27 mouse cellular contexts compared by ENCODE assay signal in genomic region chr1:187086027-187086426, GRCm38 (mm10).
"Had no signal": no experiment of that assay in that cellular context is flagged by ENCODE, and none has a peak within 500 bp of the region (broad histone marks: within the 10 kb centered on the region; RNA-seq: fewer than 3 reads in every experiment).

No protein-coding gene starts in this region.

- ATAC-seq: forebrain, embryonic 13.5 days; forebrain, embryonic 14.5 days; forebrain, embryonic 15.5 days; forebrain, embryonic 16.5 days; forebrain, postnatal 0 days had no signal

- H3K36me3 ChIP-seq: embryonic facial prominence, embryonic 10.5 days; embryonic facial prominence, embryonic 12.5 days; embryonic facial prominence, embryonic 13.5 days; embryonic facial prominence, embryonic 15.5 days; forebrain, embryonic 10.5 days; forebrain, embryonic 12.5 days; forebrain, embryonic 15.5 days had no signal

- H3K27me3 ChIP-seq: embryonic facial prominence, embryonic 12.5 days; embryonic facial prominence, embryonic 13.5 days; embryonic facial prominence, embryonic 15.5 days; forebrain, embryonic 12.5 days; forebrain, embryonic 13.5 days; forebrain, embryonic 15.5 days had no signal

- H3K4me3 ChIP-seq: embryonic facial prominence, embryonic 10.5 days; embryonic facial prominence, embryonic 12.5 days; embryonic facial prominence, embryonic 13.5 days; embryonic facial prominence, embryonic 15.5 days; erythroblast, embryonic 14.5 days; forebrain, embryonic 10.5 days; forebrain, embryonic 12.5 days; forebrain, embryonic 13.5 days; forebrain, embryonic 15.5 days; gastrocnemius, adult 2 months; heart, adult 2 months had no signal

- H3K9me3 ChIP-seq: embryonic facial prominence, embryonic 12.5 days; embryonic facial prominence, embryonic 15.5 days; forebrain, embryonic 13.5 days; forebrain, embryonic 15.5 days had no signal

- H3K4me1 ChIP-seq: embryonic facial prominence, embryonic 10.5 days; embryonic facial prominence, embryonic 12.5 days; embryonic facial prominence, embryonic 13.5 days; embryonic facial prominence, embryonic 15.5 days; forebrain, embryonic 10.5 days; forebrain, embryonic 12.5 days; forebrain, embryonic 13.5 days; forebrain, embryonic 15.5 days had no signal

- DNase-seq: cerebellum, adult 2 months; cerebellum, adult 8-10 months; cerebellum, adult 9-10 months; cerebellum, adult 9-11 months; cerebellum, postnatal 10 days; cerebellum, postnatal 14 days; cerebellum, postnatal 25 days; cerebellum, postnatal 36 days; embryo, embryonic 11 days; forebrain, postnatal 0 days; gastrocnemius, adult 2 months; gastrocnemius, postnatal 14 days; gastrocnemius, postnatal 25 days; gastrocnemius, postnatal 36 days; heart, adult 18-20 months; heart, adult 2 months had no signal

- H3K27ac ChIP-seq: embryonic facial prominence, embryonic 10.5 days; embryonic facial prominence, embryonic 12.5 days; embryonic facial prominence, embryonic 13.5 days; embryonic facial prominence, embryonic 15.5 days; forebrain, embryonic 10.5 days; forebrain, embryonic 12.5 days; forebrain, embryonic 13.5 days; forebrain, embryonic 15.5 days; gastrocnemius, adult 2 months; heart, adult 2 months had no signal
